Mouse (Mus musculus) liver, embryonic 13.5 days (tissue): Measurements from ENCODE around the gene Rnf223. TPM values are rescaled to one million over a fixed set of nuclear protein-coding genes. Genes with fewer than 3 reads are reported as not detected.

ENCODE experiments used
- ATAC-seq: fragments of 200-750 bp; cut with Nextera tagmentation; 2 replicates; pipeline ENCODE4 v1.8.0; 2017; ENCODE audit warnings: low read depth, mild to moderate bottlenecking, moderate number of reproducible peaks, moderate library complexity
- DNase-seq: peaks from one replicate; pipeline ENCODE4 v3.0.0; 2022
- H3K27ac ChIP-seq: fragments of 300-500 bp; sonication (generic); 2 replicates; pipeline ENCODE4 v1.5.1; 2015; ENCODE audit warnings: moderate library complexity, mild to moderate bottlenecking, inconsistent platforms
- H3K27me3 ChIP-seq: fragments of 300-500 bp; sonication (generic); 2 replicates; pipeline ENCODE4 v1.6.1; 2015; ENCODE audit warnings: mild to moderate bottlenecking, inconsistent platforms
- H3K36me3 ChIP-seq: fragments of 300-500 bp; sonication (generic); 2 replicates; pipeline ENCODE4 v1.6.1; 2015; ENCODE audit warnings: mild to moderate bottlenecking, inconsistent platforms
- H3K4me1 ChIP-seq: fragments of 300-500 bp; sonication (generic); replicated peaks from 2 replicates; pipeline ENCODE4 v1.6.1; 2015; ENCODE audit warnings: inconsistent platforms
- H3K4me2 ChIP-seq: fragments of 300-500 bp; sonication (generic); 2 replicates; pipeline ENCODE4 v1.6.1; 2015; ENCODE audit warnings: inconsistent platforms, mild to moderate bottlenecking, moderate library complexity
- H3K4me3 ChIP-seq: fragments of 300-500 bp; sonication (generic); replicated peaks from 2 replicates; pipeline ENCODE4 v1.5.1; 2015; ENCODE audit warnings: mild to moderate bottlenecking, inconsistent platforms
- H3K9ac ChIP-seq: fragments of 300-500 bp; sonication (generic); 2 replicates; pipeline ENCODE4 v1.6.1; 2015; ENCODE audit warnings: mild to moderate bottlenecking, inconsistent platforms
- H3K9me3 ChIP-seq: fragments of 300-500 bp; sonication (generic); replicated peaks from 2 replicates; pipeline ENCODE4 v1.6.1; 2016; ENCODE audit warnings: inconsistent platforms
- WGBS: fragments of 180-500 bp; shearing (Covaris S2); methylation state at CpG from one replicate; pipeline ENCODE4 v1.1.7; 2015; ENCODE audit not compliant: insufficient replicate concordance; 5-methylcytosine and 5-hydroxymethylcytosine counted together
- polyA plus RNA-seq: library from polyadenylated mRNA; unstranded; fragments of >200 nt; fragmentation: Nextera tagmentation; extraction: Ambion mirVana; gene quantifications from 2 replicates; pipeline ENCODE4 v1.2.1, GENCODE M21; 2015

The Rnf223 gene
- polyA plus RNA-seq, 1 experiment from 2014 or later: 0.06 TPM

DNA sequence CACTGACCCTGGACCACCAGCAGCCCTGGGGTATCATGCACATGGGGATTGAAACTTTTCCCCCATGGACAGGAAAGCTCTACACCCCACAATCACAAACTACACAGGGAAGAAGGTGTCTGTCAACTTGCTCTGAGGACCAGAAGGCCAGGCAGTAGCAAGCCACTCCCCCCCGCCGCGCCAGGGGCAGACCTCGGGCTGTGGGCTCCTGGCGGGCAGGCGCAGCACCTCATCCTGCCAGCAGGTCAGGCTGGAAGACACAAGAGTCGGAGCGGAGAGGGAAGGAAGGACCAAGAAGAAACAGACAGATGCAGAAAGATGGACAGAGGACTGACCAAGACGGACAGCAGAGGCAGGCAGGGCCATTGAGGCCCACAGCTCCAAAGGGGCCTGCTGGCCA lies 47.3 kb downstream of the Rnf223 start:
- WGBS: 94% methylated on average over 9 of the region's 9 CpGs
- peaks cover 57% of the 10 kb centered on the region for H3K36me3 ChIP-seq
- DNase-seq: no peak

More for the DNA sequence above, 47.3 kb downstream of the Rnf223 start:
- Histone ChIP-seq H3K9me3 (no peaks in the 10 kb centered on the region), H3K9ac (no peak overlapping the region), H3K27ac (no peak overlapping the region), H3K4me3 (no peak overlapping the region), H3K4me1 (no peaks in the 10 kb centered on the region), H3K4me2 (no peak overlapping the region), H3K27me3 (no peaks in the 10 kb centered on the region)
- no peak for ATAC-seq

Other genes with a start within 250 kb of the Rnf223 start
- 25.4 and 25.7 TPM in 2 replicates for gene Pusl1, start 238.7 kb upstream of the Rnf223 start, polyA plus RNA-seq
- gene Acap3, start 238.7 kb upstream of the Rnf223 start, polyA plus RNA-seq: 7.6 and 7.8 TPM in 2 replicates
- gene Ube2j2, start 186.7 kb upstream of the Rnf223 start, polyA plus RNA-seq: 68.1 and 70.3 TPM in 2 replicates
- 55.3 and 58.7 TPM in 2 replicates for gene C1qtnf12, start 168.2 kb upstream of the Rnf223 start, polyA plus RNA-seq
- gene B3galt6, start 137.9 kb upstream of the Rnf223 start, polyA plus RNA-seq: 5.5 and 6.2 TPM in 2 replicates
- 88.2 and 91.6 TPM in 2 replicates for gene Sdf4, start 137.6 kb upstream of the Rnf223 start, polyA plus RNA-seq
- gene Tnfrsf4, start 116.7 kb upstream of the Rnf223 start, polyA plus RNA-seq: 0.09 and 0.20 TPM in 2 replicates
- gene Tnfrsf18, start 104.3 kb upstream of the Rnf223 start, polyA plus RNA-seq: 0.60 and 0.65 TPM in 2 replicates
- 0.12 and 0.20 TPM in 2 replicates for gene Ttll10, start 71.1 kb upstream of the Rnf223 start, polyA plus RNA-seq
- 11.8 and 13.8 TPM in 2 replicates for gene 9430015G10Rik, start 20.5 kb upstream of the Rnf223 start, polyA plus RNA-seq
- 8.5 and 8.7 TPM in 2 replicates for gene Agrn, start 67.0 kb downstream of the Rnf223 start, polyA plus RNA-seq
- 5.5 and 5.9 TPM in 2 replicates for gene Isg15, start 70.3 kb downstream of the Rnf223 start, polyA plus RNA-seq
- gene AW011738, start 72.8 kb downstream of the Rnf223 start, polyA plus RNA-seq: 0.89 and 1.0 TPM in 2 replicates
- 0.08 TPM in 1 of 2 replicates, not detected in the other for gene Perm1, start 85.4 kb downstream of the Rnf223 start, polyA plus RNA-seq
- 4.0 and 4.1 TPM in 2 replicates for gene Plekhn1, start 104.3 kb downstream of the Rnf223 start, polyA plus RNA-seq
- gene Noc2l, start 105.5 kb downstream of the Rnf223 start, polyA plus RNA-seq: 69.0 and 73.9 TPM in 2 replicates
- 25.7 and 27.9 TPM in 2 replicates for gene Samd11, start 125.1 kb downstream of the Rnf223 start, polyA plus RNA-seq
- not detected in 2 replicates for gene Vmn2r-ps159, start 200.6 kb downstream of the Rnf223 start, polyA plus RNA-seq